Mouse (Mus musculus) thymus, adult 2 months (tissue): ENCODE results near the gene Ppp1r9a. TPM values are rescaled to one million over a fixed set of nuclear protein-coding genes. Genes with fewer than 3 reads are reported as not detected.

Experiments used
- DNase-seq: peaks from one replicate; pipeline ENCODE4 v3.0.0; 2021
- H3K27ac ChIP-seq: fragments of 200-500 bp; 2 replicates; pipeline ENCODE4 v1.5.1; 2012; ENCODE audit warnings: low read length, control low read depth; ENCODE audit not compliant: control insufficient read depth, insufficient read depth
- H3K27me3 ChIP-seq: fragments of 200-500 bp; 2 replicates; pipeline ENCODE4 v1.6.1; 2012; ENCODE audit warnings: mild to moderate bottlenecking, low read length, moderate library complexity, mixed read lengths; ENCODE audit not compliant: control insufficient read depth, insufficient read depth
- H3K36me3 ChIP-seq: fragments of 200-500 bp; 2 replicates; pipeline ENCODE4 v1.6.1; 2012; ENCODE audit warnings: mild to moderate bottlenecking, low read length, moderate library complexity; ENCODE audit not compliant: control insufficient read depth, insufficient read depth
- H3K4me1 ChIP-seq: fragments of 200-500 bp; replicated peaks from 2 replicates; pipeline ENCODE4 v1.6.1; 2012; ENCODE audit warnings: low read length; ENCODE audit not compliant: control insufficient read depth, insufficient read depth
- H3K4me3 ChIP-seq: fragments of 200-500 bp; 2 replicates; pipeline ENCODE4 v1.5.1; 2012; ENCODE audit warnings: mild to moderate bottlenecking, low read length, control low read depth, moderate library complexity; ENCODE audit not compliant: control insufficient read depth, insufficient read depth
- CTCF ChIP-seq: fragments of 200-500 bp; IDR thresholded peaks from 2 replicates; pipeline ENCODE4 v1.5.1; 2012; ENCODE audit warnings: mild to moderate bottlenecking, control low read depth, low read length, moderate library complexity, borderline replicate concordance; ENCODE audit not compliant: control insufficient read depth, poor library complexity, insufficient read depth; ENCODE audit errors: extremely low read depth
- POLR2A ChIP-seq: fragments of 200-500 bp; IDR thresholded peaks from 2 replicates; pipeline ENCODE4 v1.6.1; 2012; ENCODE audit warnings: mild to moderate bottlenecking, low read length, control low read depth, moderate library complexity; ENCODE audit not compliant: control insufficient read depth, poor library complexity, insufficient read depth; ENCODE audit errors: extremely low read depth
- WGBS: fragments of 180-500 bp; shearing (Covaris S2); methylation state at CpG from one replicate; pipeline ENCODE4 v1.1.7; 2018; 5-methylcytosine and 5-hydroxymethylcytosine counted together
- polyA plus RNA-seq: library from polyadenylated mRNA; depleted of rRNA; stranded (reverse); fragments of >200 nt; gene quantifications from 2 replicates; pipeline ENCODE4 v1.2.3, GENCODE M21; 2012

The Ppp1r9a gene
- polyA plus RNA-seq, 1 experiment: 0.92 TPM

DNA sequence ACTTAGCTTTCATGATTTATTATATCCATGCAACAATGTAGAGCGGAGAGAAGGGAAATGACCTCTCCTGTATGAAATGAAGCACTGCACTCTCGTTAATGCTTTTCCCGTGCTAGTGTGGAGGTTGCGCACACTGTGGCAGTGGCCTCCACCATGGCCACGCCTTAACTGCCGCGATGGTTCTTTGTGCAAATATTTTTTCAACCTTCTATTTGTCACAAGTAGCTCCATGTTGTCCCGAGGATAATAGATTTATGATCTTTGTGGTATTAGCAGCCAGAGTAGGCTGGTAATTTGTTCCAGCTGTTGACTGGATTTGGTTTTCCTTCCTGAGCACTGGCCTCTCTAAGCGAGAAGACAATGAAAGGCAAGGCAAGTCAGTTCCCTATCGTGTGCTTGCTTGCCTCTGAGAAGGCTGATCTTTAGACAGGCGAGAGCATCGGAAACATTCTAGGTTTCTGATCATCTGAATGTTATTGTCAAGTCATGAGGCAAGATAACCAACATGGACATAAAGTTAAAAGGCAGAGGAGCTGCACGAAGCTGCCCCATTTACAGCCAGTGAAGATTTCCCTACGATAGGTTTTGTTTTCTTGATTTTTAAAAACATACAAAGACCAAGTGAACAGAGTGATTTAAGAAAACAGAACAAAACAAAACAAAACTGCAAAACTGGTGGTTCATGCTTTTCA, 50.5 kb downstream of the Ppp1r9a start:
- 52% methylated on average over 14 of the region's 14 CpGs for WGBS
- DNase-seq: no peak
- no peak overlapping the region for H3K4me3 ChIP-seq
- H3K36me3 ChIP-seq: no peaks in the 10 kb centered on the region
- H3K4me1 ChIP-seq: no peaks in the 10 kb centered on the region
- no peaks in the 10 kb centered on the region for H3K27me3 ChIP-seq
- TF ChIP-seq CTCF (no peak), POLR2A (no peak)
- no peak overlapping the region for H3K27ac ChIP-seq

DNA sequence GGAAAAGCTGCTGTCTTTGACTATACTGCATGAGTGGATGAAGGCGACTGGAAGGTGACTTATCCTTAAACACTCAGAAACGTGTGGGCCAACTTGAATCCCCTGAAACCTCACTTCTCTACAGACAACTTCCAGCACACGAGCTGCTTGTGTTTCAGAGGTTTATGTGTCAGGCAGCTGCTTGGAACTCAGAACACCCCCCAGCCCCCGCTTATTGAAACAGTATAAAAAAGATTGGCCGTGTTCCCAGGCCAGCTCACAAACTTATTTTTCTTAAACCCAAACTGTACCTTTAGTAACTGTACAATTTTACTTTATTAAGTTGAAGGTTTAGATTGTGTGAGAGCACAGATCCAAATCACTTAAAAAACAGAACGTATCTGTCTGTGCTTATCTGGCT, 53.9 kb downstream of the Ppp1r9a start:
- no peak for DNase-seq
- Histone ChIP-seq H3K4me3 (no peak overlapping the region), H3K27me3 (no peaks in the 10 kb centered on the region), H3K4me1 (no peaks in the 10 kb centered on the region), H3K36me3 (no peaks in the 10 kb centered on the region), H3K27ac (no peak overlapping the region)
- no peak for TF ChIP-seq POLR2A
- TF ChIP-seq CTCF: no peak
- 83% methylated on average over 6 of the region's 6 CpGs for WGBS

DNA sequence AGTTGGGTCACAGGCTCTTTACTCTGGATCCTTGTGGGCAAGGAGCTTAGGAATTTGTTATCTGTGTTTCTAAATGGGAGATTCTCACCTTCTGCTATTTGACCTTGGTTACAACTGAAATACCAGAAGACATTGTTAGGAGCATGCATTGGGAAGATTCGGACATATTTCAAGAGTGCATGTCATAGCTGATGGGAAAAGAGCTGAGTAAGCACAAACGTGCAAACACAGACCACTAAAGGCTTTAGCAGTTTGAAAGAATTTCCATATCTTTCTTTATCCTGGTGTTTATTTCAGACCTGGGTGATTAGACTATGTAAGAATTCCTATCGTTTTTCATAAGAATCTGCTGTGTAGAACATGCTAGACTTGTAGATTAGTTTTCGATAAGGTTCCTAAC, 59.5 kb downstream of the Ppp1r9a start:
- TF ChIP-seq CTCF (no peak), POLR2A (no peak)
- Histone ChIP-seq H3K4me3 (no peak overlapping the region), H3K36me3 (no peaks in the 10 kb centered on the region), H3K27me3 (no peaks in the 10 kb centered on the region), H3K27ac (no peak overlapping the region), H3K4me1 (no peaks in the 10 kb centered on the region)
- DNase-seq: no peak
- 90% methylated on average over 4 of the region's 4 CpGs for WGBS

DNA sequence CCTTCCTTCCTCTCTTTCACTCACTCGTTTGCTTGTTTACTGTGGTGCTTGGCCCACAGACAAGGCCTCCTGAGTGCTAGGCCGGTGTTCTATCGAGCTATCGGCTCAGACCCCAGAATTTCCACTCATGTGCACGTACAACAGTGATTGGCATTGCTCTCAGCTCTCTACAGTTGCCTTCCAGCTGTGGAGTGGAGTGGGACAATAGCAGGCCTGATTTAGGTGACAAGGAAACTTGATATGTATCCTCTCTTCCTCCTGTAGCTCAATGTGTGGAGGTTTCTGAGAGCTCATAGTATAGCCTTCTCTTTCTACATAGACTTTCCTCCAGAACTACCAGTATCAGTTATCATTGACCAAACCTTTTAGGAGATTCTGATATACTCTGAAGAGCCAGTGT, 60.3 kb downstream of the Ppp1r9a start:
- no peak overlapping the region for H3K4me3 ChIP-seq
- 91% methylated on average over 5 of the region's 5 CpGs for WGBS
- no peaks in the 10 kb centered on the region for H3K36me3 ChIP-seq
- H3K4me1 ChIP-seq: no peaks in the 10 kb centered on the region
- H3K27ac ChIP-seq: no peak overlapping the region
- TF ChIP-seq CTCF (no peak), POLR2A (no peak)
- no peaks in the 10 kb centered on the region for H3K27me3 ChIP-seq
- no peak for DNase-seq

- no peak for DNase-seq
- H3K27ac ChIP-seq: no peak overlapping the region
- no peak for TF ChIP-seq POLR2A
- no peak for TF ChIP-seq CTCF
- H3K4me1 ChIP-seq: no peaks in the 10 kb centered on the region
- no peaks in the 10 kb centered on the region for H3K36me3 ChIP-seq
- no peaks in the 10 kb centered on the region for H3K27me3 ChIP-seq
- H3K4me3 ChIP-seq: no peak overlapping the region
- WGBS: 11% methylated on average over 4 of the region's 4 CpGs
Measured at GRCm38 (mm10) chr6:4967236-4967635, 64.5 kb downstream of the Ppp1r9a start.

DNA sequence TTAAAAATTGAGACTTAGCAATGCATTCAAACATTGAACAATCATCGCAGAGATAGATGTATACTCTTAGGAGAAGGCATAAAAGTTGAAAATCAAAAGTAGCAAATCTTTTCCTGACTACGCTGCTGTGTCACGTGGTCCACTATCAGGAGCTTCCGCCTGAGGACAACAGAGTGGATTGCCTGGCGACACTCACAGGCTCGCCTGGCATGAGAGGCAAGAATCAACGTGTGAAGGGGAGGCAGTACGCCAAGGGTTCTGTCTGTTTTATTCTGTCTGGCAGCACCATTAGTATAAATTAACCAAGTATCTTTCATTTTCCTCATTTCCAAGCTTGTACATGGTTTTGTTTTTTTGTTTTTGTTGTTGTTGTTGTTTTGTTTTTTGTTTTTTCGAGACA, 68.5 kb downstream of the Ppp1r9a start:
- DNase-seq: no peak
- H3K27ac ChIP-seq: no peak overlapping the region
- H3K4me3 ChIP-seq: no peak overlapping the region
- no peaks in the 10 kb centered on the region for H3K36me3 ChIP-seq
- TF ChIP-seq CTCF (no peak), POLR2A (no peak)
- 90% methylated on average over 9 of the region's 9 CpGs for WGBS
- no peaks in the 10 kb centered on the region for H3K27me3 ChIP-seq
- H3K4me1 ChIP-seq: no peaks in the 10 kb centered on the region

DNA sequence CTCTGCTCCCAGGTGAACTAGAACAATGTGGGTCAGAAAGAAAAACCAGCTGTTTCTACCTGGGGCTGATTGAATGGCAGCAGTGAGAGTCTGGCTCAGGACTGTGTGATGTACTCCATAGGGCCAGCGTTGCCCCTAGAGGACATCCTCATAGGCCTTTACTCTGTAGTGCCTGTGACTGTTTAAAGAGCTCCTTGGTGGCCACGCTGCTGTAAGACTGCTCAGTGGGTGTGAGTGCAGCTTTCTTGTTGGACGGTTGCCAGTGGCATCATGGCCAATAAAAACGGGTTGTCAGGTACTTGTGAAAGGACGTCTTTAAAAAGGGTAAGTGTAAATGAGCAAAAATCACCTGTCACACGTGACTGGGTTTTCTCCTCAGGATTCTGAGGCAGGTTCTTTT, 70.1 kb downstream of the Ppp1r9a start:
- DNase-seq: no peak
- 57% methylated on average over 6 of the region's 6 CpGs for WGBS
- H3K4me1 ChIP-seq: no peaks in the 10 kb centered on the region
- no peaks in the 10 kb centered on the region for H3K27me3 ChIP-seq
- no peak for TF ChIP-seq POLR2A
- no peak for TF ChIP-seq CTCF
- H3K4me3 ChIP-seq: no peak overlapping the region
- H3K36me3 ChIP-seq: no peaks in the 10 kb centered on the region
- H3K27ac ChIP-seq: no peak overlapping the region
